Mouse (Mus musculus): ENCODE measurements around the gene Olfr736. TPM values are rescaled to one million over a fixed set of nuclear protein-coding genes. Genes with fewer than 3 reads are reported as not detected.

The Olfr736 gene
- not detected for polyA plus RNA-seq (2014; fragmentation: Illumina TruSeq; extraction: RNeasy Lipid Tissue Mini Kit (QIAGEN cat#74804); ENCODE audit: low read depth, low replicate concordance)

GRCm38 (mm10) chr14:50380863-50381262, at the start of gene Olfr736:
Olfr736 (plus strand) TSS chr14:50381163.

GRCm38 (mm10) chr14:50348796-50349195, 32.2 kb upstream of the Olfr736 start, which contains the start of gene Olfr735:
Olfr735 (minus strand) TSS chr14:50348872.

GRCm38 (mm10) chr14:50357593-50357992, 23.4 kb upstream of the Olfr736 start, which contains the start of gene Tlr11:
Tlr11 (plus strand) TSS chr14:50357914.

GRCm38 (mm10) chr14:50407268-50407667, 26.3 kb downstream of the Olfr736 start, which contains the start of gene Olfr738:
Olfr738 (plus strand) TSS chr14:50407568.

GRCm38 (mm10) chr14:50418326-50418725, 37.4 kb downstream of the Olfr736 start, which contains the start of gene Olfr739:
Olfr739 (plus strand) TSS chr14:50418626.

Other genes with a start within 250 kb of the Olfr736 start
- not detected for gene Olfr728, start 238.5 kb upstream of the Olfr736 start, polyA plus RNA-seq (2014; fragmentation: Illumina TruSeq; extraction: RNeasy Lipid Tissue Mini Kit (QIAGEN cat#74804); ENCODE audit: low read depth, low replicate concordance)
- gene Olfr729, start 228.3 kb upstream of the Olfr736 start, polyA plus RNA-seq (2014; fragmentation: Illumina TruSeq; extraction: RNeasy Lipid Tissue Mini Kit (QIAGEN cat#74804); ENCODE audit: low read depth, low replicate concordance), result not detected
- not detected for gene Olfr730, start 193.0 kb upstream of the Olfr736 start, polyA plus RNA-seq (2014; fragmentation: Illumina TruSeq; extraction: RNeasy Lipid Tissue Mini Kit (QIAGEN cat#74804); ENCODE audit: low read depth, low replicate concordance)
- gene Olfr731, start 139.3 kb upstream of the Olfr736 start, polyA plus RNA-seq (2014; fragmentation: Illumina TruSeq; extraction: RNeasy Lipid Tissue Mini Kit (QIAGEN cat#74804); ENCODE audit: low read depth, low replicate concordance), result not detected
- gene Olfr732, start 97.0 kb upstream of the Olfr736 start, polyA plus RNA-seq (2014; fragmentation: Illumina TruSeq; extraction: RNeasy Lipid Tissue Mini Kit (QIAGEN cat#74804); ENCODE audit: low read depth, low replicate concordance), result not detected
- not detected for gene Olfr733, start 79.6 kb upstream of the Olfr736 start, polyA plus RNA-seq (2014; fragmentation: Illumina TruSeq; extraction: RNeasy Lipid Tissue Mini Kit (QIAGEN cat#74804); ENCODE audit: low read depth, low replicate concordance)
- gene Olfr734, start 54.4 kb upstream of the Olfr736 start, polyA plus RNA-seq (2014; fragmentation: Illumina TruSeq; extraction: RNeasy Lipid Tissue Mini Kit (QIAGEN cat#74804); ENCODE audit: low read depth, low replicate concordance), result not detected
- gene Olfr735, start 32.3 kb upstream of the Olfr736 start, polyA plus RNA-seq (2014; fragmentation: Illumina TruSeq; extraction: RNeasy Lipid Tissue Mini Kit (QIAGEN cat#74804); ENCODE audit: low read depth, low replicate concordance), result not detected
- 0.53 TPM for gene Tlr11, start 23.2 kb upstream of the Olfr736 start, polyA plus RNA-seq (2014; fragmentation: Illumina TruSeq; extraction: RNeasy Lipid Tissue Mini Kit (QIAGEN cat#74804); ENCODE audit: low read depth, low replicate concordance)
- not detected for gene Olfr738, start 26.4 kb downstream of the Olfr736 start, polyA plus RNA-seq (2014; fragmentation: Illumina TruSeq; extraction: RNeasy Lipid Tissue Mini Kit (QIAGEN cat#74804); ENCODE audit: low read depth, low replicate concordance)
- not detected for gene Olfr739, start 37.5 kb downstream of the Olfr736 start, polyA plus RNA-seq (2014; fragmentation: Illumina TruSeq; extraction: RNeasy Lipid Tissue Mini Kit (QIAGEN cat#74804); ENCODE audit: low read depth, low replicate concordance)
- not detected for gene Olfr740, start 64.4 kb downstream of the Olfr736 start, polyA plus RNA-seq (2014; fragmentation: Illumina TruSeq; extraction: RNeasy Lipid Tissue Mini Kit (QIAGEN cat#74804); ENCODE audit: low read depth, low replicate concordance)
- gene Olfr741, start 91.6 kb downstream of the Olfr736 start, polyA plus RNA-seq (2014; fragmentation: Illumina TruSeq; extraction: RNeasy Lipid Tissue Mini Kit (QIAGEN cat#74804); ENCODE audit: low read depth, low replicate concordance), result not detected
- gene Olfr742, start 122.4 kb downstream of the Olfr736 start, polyA plus RNA-seq (2014; fragmentation: Illumina TruSeq; extraction: RNeasy Lipid Tissue Mini Kit (QIAGEN cat#74804); ENCODE audit: low read depth, low replicate concordance), result not detected
- not detected for gene Olfr743, start 140.7 kb downstream of the Olfr736 start, polyA plus RNA-seq (2014; fragmentation: Illumina TruSeq; extraction: RNeasy Lipid Tissue Mini Kit (QIAGEN cat#74804); ENCODE audit: low read depth, low replicate concordance)
- not detected for gene Olfr744, start 233.7 kb downstream of the Olfr736 start, polyA plus RNA-seq (2014; fragmentation: Illumina TruSeq; extraction: RNeasy Lipid Tissue Mini Kit (QIAGEN cat#74804); ENCODE audit: low read depth, low replicate concordance)

All from adipose tissue, adult 10 weeks (tissue).